Mouse (Mus musculus): ENCODE measurements around the gene Adad1. TPM values are rescaled to one million over a fixed set of nuclear protein-coding genes. Genes with fewer than 3 reads are reported as not detected.

The Adad1 gene
- polyA plus RNA-seq, 1 experiment from 2014 or later: 0.22 TPM

- Histone ChIP-seq H3K4me3 (no peak overlapping the region), H3K9ac (no peak overlapping the region), H3K36me3 (ENCODE audit: poor library complexity, severe bottlenecking) (no peaks in the 10 kb centered on the region), H3K27me3 (no peaks in the 10 kb centered on the region), H3K4me2 (no peak overlapping the region), H3K4me1 (no peaks in the 10 kb centered on the region), H3K9me3 (replicated peaks) (no peaks in the 10 kb centered on the region), H3K27ac (no peak overlapping the region)
- whole genome bisulfite sequencing: 90% methylated on average over 6 of the region's 6 CpGs
- ATAC-seq: no peak
Measured at GRCm38 (mm10) chr3:37140168-37140906, 77.0 kb downstream of the Adad1 start.

GRCm38 (mm10) chr3:37141827-37142226, 78.5 kb downstream of the Adad1 start:
- 80% methylated on average over 2 of the region's 2 CpGs for WGBS
- Histone ChIP-seq H3K4me3 (no peak overlapping the region), H3K27ac (no peak overlapping the region), H3K4me1 (no peaks in the 10 kb centered on the region), H3K36me3 (ENCODE audit: poor library complexity, severe bottlenecking) (no peaks in the 10 kb centered on the region), H3K9ac (no peak overlapping the region), H3K4me2 (no peak overlapping the region), H3K9me3 (replicated peaks) (no peaks in the 10 kb centered on the region), H3K27me3 (no peaks in the 10 kb centered on the region)
- ATAC-seq: no peak

GRCm38 (mm10) chr3:37144979-37145378, 81.7 kb downstream of the Adad1 start:
- H3K27me3 ChIP-seq: no peaks in the 10 kb centered on the region
- no peaks in the 10 kb centered on the region for H3K4me1 ChIP-seq
- no peaks in the 10 kb centered on the region for H3K9me3 ChIP-seq (replicated peaks)
- H3K27ac ChIP-seq: no peak overlapping the region
- H3K9ac ChIP-seq: no peak overlapping the region
- ATAC-seq: no peak
- no peaks in the 10 kb centered on the region for H3K36me3 ChIP-seq (ENCODE audit: poor library complexity, severe bottlenecking)
- H3K4me3 ChIP-seq: no peak overlapping the region
- WGBS: 80% methylated on average over 1 of the region's 1 CpGs
- no peak overlapping the region for H3K4me2 ChIP-seq

GRCm38 (mm10) chr3:37146406-37146805, 83.1 kb downstream of the Adad1 start:
- H3K9ac ChIP-seq: no peak overlapping the region
- no peak overlapping the region for H3K4me3 ChIP-seq
- H3K9me3 ChIP-seq (replicated peaks): no peaks in the 10 kb centered on the region
- no peak overlapping the region for H3K4me2 ChIP-seq
- WGBS: 50% methylated on average over 8 of the region's 8 CpGs
- no peaks in the 10 kb centered on the region for H3K4me1 ChIP-seq
- ATAC-seq: no peak
- H3K36me3 ChIP-seq (ENCODE audit: poor library complexity, severe bottlenecking): no peaks in the 10 kb centered on the region
- H3K27ac ChIP-seq: no peak overlapping the region
- no peaks in the 10 kb centered on the region for H3K27me3 ChIP-seq

GRCm38 (mm10) chr3:37146810-37147209, 83.5 kb downstream of the Adad1 start:
- Histone ChIP-seq H3K27ac (no peak overlapping the region), H3K36me3 (ENCODE audit: poor library complexity, severe bottlenecking) (no peaks in the 10 kb centered on the region), H3K4me1 (no peaks in the 10 kb centered on the region), H3K4me3 (no peak overlapping the region), H3K4me2 (no peak overlapping the region), H3K9me3 (replicated peaks) (no peaks in the 10 kb centered on the region), H3K27me3 (no peaks in the 10 kb centered on the region), H3K9ac (no peak overlapping the region)
- ATAC-seq: no peak
- WGBS: 81% methylated on average over 7 of the region's 7 CpGs

- H3K4me3 ChIP-seq: no peak overlapping the region
- H3K9ac ChIP-seq: no peak overlapping the region
- no peak overlapping the region for H3K27ac ChIP-seq
- 93% methylated on average over 10 of the region's 10 CpGs for WGBS
- ATAC-seq: no peak
- no peaks in the 10 kb centered on the region for H3K4me1 ChIP-seq
- H3K27me3 ChIP-seq: no peaks in the 10 kb centered on the region
- H3K4me2 ChIP-seq: no peak overlapping the region
- no peaks in the 10 kb centered on the region for H3K9me3 ChIP-seq (replicated peaks)
- H3K36me3 ChIP-seq (ENCODE audit: poor library complexity, severe bottlenecking): no peaks in the 10 kb centered on the region
Measured at GRCm38 (mm10) chr3:37152274-37152673, 88.9 kb downstream of the Adad1 start.

GRCm38 (mm10) chr3:37153004-37153403, 89.7 kb downstream of the Adad1 start:
- ATAC-seq: no peak
- WGBS: 93% methylated on average over 7 of the region's 7 CpGs
- no peak overlapping the region for H3K4me3 ChIP-seq
- no peak overlapping the region for H3K4me2 ChIP-seq
- H3K9me3 ChIP-seq (replicated peaks): no peaks in the 10 kb centered on the region
- H3K27ac ChIP-seq: no peak overlapping the region
- H3K4me1 ChIP-seq: no peaks in the 10 kb centered on the region
- no peaks in the 10 kb centered on the region for H3K27me3 ChIP-seq
- no peak overlapping the region for H3K9ac ChIP-seq
- no peaks in the 10 kb centered on the region for H3K36me3 ChIP-seq (ENCODE audit: poor library complexity, severe bottlenecking)

GRCm38 (mm10) chr3:37154396-37154795, 91.1 kb downstream of the Adad1 start:
- Histone ChIP-seq H3K4me1 (no peaks in the 10 kb centered on the region), H3K36me3 (ENCODE audit: poor library complexity, severe bottlenecking) (no peaks in the 10 kb centered on the region), H3K27ac (no peak overlapping the region), H3K9ac (no peak overlapping the region), H3K9me3 (replicated peaks) (no peaks in the 10 kb centered on the region), H3K4me2 (no peak overlapping the region), H3K27me3 (no peaks in the 10 kb centered on the region), H3K4me3 (no peak overlapping the region)
- no peak for ATAC-seq
- 82% methylated on average over 7 of the region's 7 CpGs for WGBS

GRCm38 (mm10) chr3:37157082-37157481, 93.8 kb downstream of the Adad1 start:
- 72% methylated on average over 8 of the region's 8 CpGs for WGBS
- H3K9ac ChIP-seq: no peak overlapping the region
- H3K4me2 ChIP-seq: no peak overlapping the region
- no peaks in the 10 kb centered on the region for H3K4me1 ChIP-seq
- no peak for ATAC-seq
- no peak overlapping the region for H3K27ac ChIP-seq
- no peaks in the 10 kb centered on the region for H3K9me3 ChIP-seq (replicated peaks)
- H3K27me3 ChIP-seq: no peaks in the 10 kb centered on the region
- H3K4me3 ChIP-seq: no peak overlapping the region
- no peaks in the 10 kb centered on the region for H3K36me3 ChIP-seq (ENCODE audit: poor library complexity, severe bottlenecking)

GRCm38 (mm10) chr3:37158246-37158645, 94.9 kb downstream of the Adad1 start:
- ATAC-seq: no peak
- Histone ChIP-seq H3K4me3 (no peak overlapping the region), H3K9ac (no peak overlapping the region), H3K27ac (no peak overlapping the region), H3K9me3 (replicated peaks) (no peaks in the 10 kb centered on the region), H3K27me3 (no peaks in the 10 kb centered on the region), H3K4me1 (no peaks in the 10 kb centered on the region), H3K4me2 (no peak overlapping the region), H3K36me3 (ENCODE audit: poor library complexity, severe bottlenecking) (no peaks in the 10 kb centered on the region)
- 83% methylated on average over 3 of the region's 3 CpGs for WGBS

GRCm38 (mm10) chr3:37161096-37161495, 97.8 kb downstream of the Adad1 start:
- Histone ChIP-seq H3K4me2 (no peak overlapping the region), H3K9ac (no peak overlapping the region), H3K27ac (no peak overlapping the region), H3K4me1 (no peaks in the 10 kb centered on the region), H3K9me3 (replicated peaks) (no peaks in the 10 kb centered on the region), H3K4me3 (no peak overlapping the region), H3K27me3 (no peaks in the 10 kb centered on the region), H3K36me3 (ENCODE audit: poor library complexity, severe bottlenecking) (no peaks in the 10 kb centered on the region)
- WGBS: 68% methylated on average over 4 of the region's 4 CpGs
- no peak for ATAC-seq

- no peaks in the 10 kb centered on the region for H3K9me3 ChIP-seq (replicated peaks)
- no peaks in the 10 kb centered on the region for H3K27me3 ChIP-seq
- H3K4me3 ChIP-seq: no peak overlapping the region
- no peaks in the 10 kb centered on the region for H3K4me1 ChIP-seq
- no peak overlapping the region for H3K27ac ChIP-seq
- H3K4me2 ChIP-seq: no peak overlapping the region
- no peak for ATAC-seq
- H3K36me3 ChIP-seq (ENCODE audit: poor library complexity, severe bottlenecking): no peaks in the 10 kb centered on the region
- 94% methylated on average over 2 of the region's 2 CpGs for WGBS
- H3K9ac ChIP-seq: no peak overlapping the region
Measured at GRCm38 (mm10) chr3:37169283-37169682, 106.0 kb downstream of the Adad1 start.

All from forebrain, embryonic 13.5 days (tissue).